Mouse (Mus musculus) MEL (cell line): Measurements from ENCODE around the gene Gm20388.

ENCODE experiments used
- CTCF ChIP-seq, 3 experiments: IDR thresholded peaks in 2 of 3; conservative IDR thresholded peaks in 1 of 3; 2 replicates each; pipeline ENCODE4 v1.5.1; 2011 to 2012; ENCODE audit warnings: low read length in 3 of 3, low read depth in 2 of 3, mild to moderate bottlenecking in 2 of 3, improper control_type of control experiment in 1 of 3, inconsistent platforms in 1 of 3, mixed read lengths in 1 of 3, moderate library complexity in 1 of 3; ENCODE audit not compliant: control insufficient read depth in 1 of 3, insufficient read depth in 1 of 3, poor library complexity in 1 of 3, severe bottlenecking in 1 of 3
- ELF1 ChIP-seq: IDR thresholded peaks from 2 replicates; pipeline ENCODE4 v1.6.1; 2014; ENCODE audit warnings: low read depth, mild to moderate bottlenecking, inconsistent platforms, low read length, improper control_type of control experiment, moderate library complexity
- EP300 ChIP-seq, 2 experiments: IDR thresholded peaks; 2 replicates each; pipeline ENCODE4 v1.6.1; 2011; ENCODE audit warnings: improper control_type of control experiment in 2 of 2, low read length in 2 of 2, low read depth in 1 of 2, mild to moderate bottlenecking in 1 of 2
- ETS1 ChIP-seq: IDR thresholded peaks from 2 replicates; pipeline ENCODE4 v1.6.1; 2012; ENCODE audit warnings: low read depth, mild to moderate bottlenecking, inconsistent platforms, low read length, improper control_type of control experiment, moderate library complexity
- KAT2A ChIP-seq: conservative IDR thresholded peaks from 2 replicates; pipeline ENCODE4 v1.6.1; 2012; ENCODE audit warnings: low read depth, low read length, improper control_type of control experiment, inconsistent platforms
- MAFK ChIP-seq: IDR thresholded peaks from 2 replicates; pipeline ENCODE4 v1.6.1; 2011; ENCODE audit warnings: low read depth, mild to moderate bottlenecking, low read length, improper control_type of control experiment, borderline replicate concordance
- MYC ChIP-seq: IDR thresholded peaks from 2 replicates; pipeline ENCODE4 v1.6.1; 2011; ENCODE audit warnings: low read depth, mild to moderate bottlenecking, low read length, improper control_type of control experiment, moderate library complexity
- POLR2A ChIP-seq, 2 experiments: IDR thresholded peaks; 2 replicates each; pipeline ENCODE4 v1.6.1; 2011 to 2012; ENCODE audit warnings: low read length in 2 of 2, mild to moderate bottlenecking in 2 of 2, control low read depth in 1 of 2, improper control_type of control experiment in 1 of 2, low read depth in 1 of 2, moderate library complexity in 1 of 2; ENCODE audit not compliant: control insufficient read depth in 1 of 2, insufficient read depth in 1 of 2, poor library complexity in 1 of 2
- POLR2AphosphoS2 ChIP-seq: IDR thresholded peaks from 2 replicates; pipeline ENCODE4 v1.6.1; 2011; ENCODE audit warnings: low read length, improper control_type of control experiment
- RCOR1 ChIP-seq: IDR thresholded peaks from 2 replicates; pipeline ENCODE4 v1.6.1; 2012; ENCODE audit warnings: low read depth, mild to moderate bottlenecking, inconsistent platforms, low read length, improper control_type of control experiment
- SIN3A ChIP-seq: IDR thresholded peaks from 2 replicates; pipeline ENCODE4 v1.6.1; 2012; ENCODE audit warnings: low read length, improper control_type of control experiment, inconsistent platforms
- TAL1 ChIP-seq: IDR thresholded peaks from 2 replicates; pipeline ENCODE4 v1.6.1; 2012; ENCODE audit warnings: mild to moderate bottlenecking, inconsistent platforms, low read length, moderate library complexity, mixed read lengths
- TCF12 ChIP-seq: IDR thresholded peaks from 2 replicates; pipeline ENCODE4 v1.6.1; 2014; ENCODE audit warnings: low read depth, mild to moderate bottlenecking, inconsistent platforms, low read length, improper control_type of control experiment, moderate library complexity
- USF1 ChIP-seq: IDR thresholded peaks from 2 replicates; pipeline ENCODE4 v1.6.1; 2014; ENCODE audit warnings: low read depth, mild to moderate bottlenecking, inconsistent platforms, low read length, improper control_type of control experiment, moderate library complexity

- TF ChIP-seq TCF12 (0 out of 2 replicates have a peak, but pooled peaks have one; percentile 5), SIN3A (no peak), ELF1 (no peak), TAL1 (no peak), MYC (peak; percentile 50; the same call in 1 of the 2 replicates), KAT2A (no peak), MAFK (no peak), CTCF (IDR thresholded peaks at IDR 0.05 in 2 of 3, conservative IDR thresholded peaks at IDR 0.05 in 1 of 3; ENCODE audit: control insufficient read depth in 1 of 3, insufficient read depth in 1 of 3, low read depth in 2 of 3, low read length in 3 of 3, poor library complexity in 1 of 3, severe bottlenecking in 1 of 3) (no peak), ETS1 (no peak), EP300 (IDR thresholded peaks at IDR 0.05; ENCODE audit: low read depth in 1 of 2, low read length in 2 of 2) (peak in 1 of 2 experiments; percentile 6; a peak in 1 of 4 replicates), USF1 (no peak), RCOR1 (no peak), POLR2A (IDR thresholded peaks at IDR 0.05; ENCODE audit: control insufficient read depth in 1 of 2, insufficient read depth in 1 of 2, low read depth in 1 of 2, low read length in 2 of 2, poor library complexity in 1 of 2) (no peak; a peak in 1 of 4 replicates), POLR2AphosphoS2 (no peak)
Measured at GRCm38 (mm10) chr8:120376847-120377802, 466.5 kb downstream of the Gm20388 start.
